Mouse (Mus musculus) hindbrain, embryonic 15.5 days (tissue): ENCODE results near the gene Zfp462. TPM values are rescaled to one million over a fixed set of nuclear protein-coding genes. Genes with fewer than 3 reads are reported as not detected.

Source experiments
- ATAC-seq: fragments of 200-750 bp; cut with Nextera tagmentation; 2 replicates; pipeline ENCODE4 v1.8.0; 2017; ENCODE audit warnings: low read depth, moderate number of reproducible peaks, moderate TSS enrichment; ENCODE audit not compliant: low FRiP score
- H3K27ac ChIP-seq: fragments of 300-500 bp; sonication (generic); replicated peaks from 2 replicates; pipeline ENCODE4 v1.5.1; 2015; ENCODE audit warnings: mild to moderate bottlenecking, inconsistent platforms
- H3K27me3 ChIP-seq: fragments of 300-500 bp; sonication (generic); 2 replicates; pipeline ENCODE4 v1.6.1; 2015; ENCODE audit warnings: control low read depth, inconsistent platforms
- H3K36me3 ChIP-seq: fragments of 300-500 bp; sonication (generic); 2 replicates; pipeline ENCODE4 v1.6.1; 2015; ENCODE audit warnings: control low read depth, inconsistent platforms
- H3K4me1 ChIP-seq: fragments of 300-500 bp; sonication (generic); replicated peaks from 2 replicates; pipeline ENCODE4 v1.6.1; 2015; ENCODE audit warnings: control low read depth, inconsistent platforms
- H3K4me2 ChIP-seq: fragments of 300-500 bp; sonication (generic); 2 replicates; pipeline ENCODE4 v1.6.1; 2015; ENCODE audit warnings: moderate library complexity, mild to moderate bottlenecking, inconsistent platforms
- H3K4me3 ChIP-seq: fragments of 300-500 bp; sonication (generic); 2 replicates; pipeline ENCODE4 v1.5.1; 2015; ENCODE audit warnings: mild to moderate bottlenecking, inconsistent platforms
- H3K9ac ChIP-seq: fragments of 300-500 bp; sonication (generic); 2 replicates; pipeline ENCODE4 v1.6.1; 2015; ENCODE audit warnings: inconsistent platforms
- H3K9me3 ChIP-seq: fragments of 300-500 bp; sonication (generic); 2 replicates; pipeline ENCODE4 v1.6.1; 2016; ENCODE audit warnings: control low read depth, inconsistent platforms
- WGBS: fragments of 180-500 bp; shearing (Covaris S2); methylation state at CpG from one replicate; pipeline ENCODE4 v1.1.7; 2015; 5-methylcytosine and 5-hydroxymethylcytosine counted together
- polyA plus RNA-seq: library from polyadenylated mRNA; unstranded; fragments of >200 nt; fragmentation: Nextera tagmentation; extraction: Ambion mirVana; gene quantifications from 2 replicates; pipeline ENCODE4 v1.2.1, GENCODE M21; 2015

Gene Zfp462
- polyA plus RNA-seq, 1 experiment from 2014 or later: 9.6 TPM

DNA sequence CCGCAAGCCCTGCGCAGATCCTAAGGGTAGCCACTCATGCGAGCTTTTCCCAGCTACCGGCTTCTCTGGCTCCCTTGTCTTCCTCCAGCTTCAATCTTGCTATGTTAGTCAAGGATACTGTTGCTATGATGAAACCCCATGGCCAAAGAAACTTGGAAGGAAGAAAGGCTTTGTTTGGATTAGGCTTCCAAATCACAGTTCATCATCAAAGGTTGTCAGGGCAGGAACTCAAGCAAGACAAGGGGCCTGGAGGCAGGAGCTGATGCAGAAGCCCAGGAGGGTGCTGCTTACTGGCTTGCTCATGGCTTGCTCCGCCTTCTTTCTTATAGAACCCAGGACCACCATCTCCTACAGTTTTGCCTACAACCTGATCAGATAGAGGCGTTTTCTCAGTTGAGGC, 88.6 kb downstream of the Zfp462 start:
- Histone ChIP-seq H3K4me3 (no peak overlapping the region), H3K27ac (no peak overlapping the region; the same call in 1 of the 2 replicates), H3K9ac (no peak overlapping the region), H3K36me3 (peaks cover 4% of the 10 kb centered on the region; the same call in 1 of the 2 replicates), H3K27me3 (no peaks in the 10 kb centered on the region), H3K4me2 (no peak overlapping the region), H3K9me3 (no peaks in the 10 kb centered on the region), H3K4me1 (peaks cover 8% of the 10 kb centered on the region; the same call in 1 of the 2 replicates)
- 86% methylated on average over 6 of the region's 6 CpGs for WGBS
- no peak for ATAC-seq

DNA sequence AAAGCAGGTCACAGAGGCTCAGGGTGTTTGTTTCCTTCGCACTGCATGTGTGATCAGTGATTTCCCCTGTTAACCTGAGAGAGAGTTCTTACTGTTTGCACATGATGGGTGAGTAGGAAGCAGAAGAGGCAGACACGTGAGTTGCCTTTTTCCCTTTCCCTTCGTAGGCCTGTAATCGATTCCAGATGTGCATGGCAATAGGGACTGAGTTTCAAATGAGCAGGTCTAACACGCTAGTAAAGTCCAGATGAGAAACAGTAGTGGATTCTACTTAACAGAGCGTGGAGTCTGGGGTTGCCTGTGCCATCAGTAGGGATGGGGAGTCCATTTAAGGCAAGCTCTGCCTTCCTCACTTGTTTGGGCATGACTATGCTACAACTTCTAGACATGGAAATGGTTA, 93.3 kb downstream of the Zfp462 start:
- WGBS: 84% methylated on average over 6 of the region's 6 CpGs
- Histone ChIP-seq H3K36me3 (peaks cover 4% of the 10 kb centered on the region; the same call in 1 of the 2 replicates), H3K9me3 (no peaks in the 10 kb centered on the region), H3K4me1 (peaks cover 25% of the 10 kb centered on the region), H3K4me2 (no peak overlapping the region), H3K9ac (no peak overlapping the region), H3K4me3 (no peak overlapping the region), H3K27ac (no peak overlapping the region), H3K27me3 (no peaks in the 10 kb centered on the region)
- ATAC-seq: no peak

DNA sequence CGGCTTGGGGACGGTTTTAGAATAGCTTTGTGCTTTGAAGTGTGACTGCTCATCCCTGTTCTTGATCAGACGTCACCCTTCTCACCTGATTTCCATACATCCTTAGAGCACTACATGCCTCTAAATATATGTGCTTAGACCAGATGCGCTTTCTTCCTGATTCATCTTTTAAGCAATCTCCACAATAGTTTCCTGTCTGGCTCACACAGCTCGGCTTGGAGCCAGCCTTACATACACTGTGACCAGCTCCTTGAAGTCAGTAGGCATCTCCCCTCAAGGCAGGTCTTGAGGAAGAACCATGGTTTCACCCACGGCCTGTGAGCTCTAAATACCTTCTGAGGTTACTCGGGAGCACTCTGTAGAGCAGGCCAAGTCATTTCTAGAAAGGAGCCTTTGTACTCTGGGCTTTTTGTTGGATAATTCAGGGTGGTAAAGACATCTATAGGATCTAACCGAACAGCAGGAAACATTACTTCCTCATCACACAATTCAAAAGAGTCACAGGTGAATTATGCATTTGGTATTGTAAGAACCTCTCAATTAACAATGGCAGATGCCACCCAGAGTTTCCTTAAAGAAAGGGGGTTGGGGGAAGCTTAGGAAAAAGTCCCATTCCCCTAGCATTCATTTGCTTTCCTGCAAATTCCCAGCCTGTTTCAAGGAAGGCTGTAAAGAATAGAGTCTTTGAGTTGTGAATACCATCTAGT, 95.6 kb downstream of the Zfp462 start:
- H3K4me2 ChIP-seq: no peak overlapping the region
- H3K27me3 ChIP-seq: no peaks in the 10 kb centered on the region
- peaks cover 21% of the 10 kb centered on the region for H3K4me1 ChIP-seq
- no peak overlapping the region for H3K9ac ChIP-seq
- WGBS: 51% methylated on average over 8 of the region's 8 CpGs
- no peaks in the 10 kb centered on the region for H3K9me3 ChIP-seq
- H3K36me3 ChIP-seq: peaks cover 4% of the 10 kb centered on the region; the same call in 1 of the 2 replicates
- ATAC-seq: no peak
- H3K27ac ChIP-seq: peak overlapping the region; percentile 14
- no peak overlapping the region for H3K4me3 ChIP-seq

- peak overlapping the region; percentile 14; the same call in 1 of the 2 replicates for H3K27ac ChIP-seq
- H3K9ac ChIP-seq: no peak overlapping the region
- ATAC-seq: no peak
- no peak overlapping the region for H3K4me3 ChIP-seq
- no peaks in the 10 kb centered on the region for H3K27me3 ChIP-seq
- peaks cover 21% of the 10 kb centered on the region for H3K4me1 ChIP-seq
- H3K36me3 ChIP-seq: peaks cover 3% of the 10 kb centered on the region; the same call in 1 of the 2 replicates
- H3K9me3 ChIP-seq: no peaks in the 10 kb centered on the region
- H3K4me2 ChIP-seq: no peak overlapping the region
- 82% methylated on average over 6 of the region's 6 CpGs for WGBS
Observed at GRCm38 (mm10) chr4:55041106-55041730, 96.4 kb downstream of the Zfp462 start.

GRCm38 (mm10) chr4:55042573-55042972, 97.7 kb downstream of the Zfp462 start:
- Histone ChIP-seq H3K27ac (peak overlapping the region; percentile 45; the same call in 1 of the 2 replicates), H3K36me3 (no peaks in the 10 kb centered on the region; the same call in 1 of the 2 replicates), H3K4me3 (no peak overlapping the region), H3K4me2 (no peak overlapping the region), H3K9ac (no peak overlapping the region), H3K4me1 (peaks cover 21% of the 10 kb centered on the region), H3K27me3 (no peaks in the 10 kb centered on the region), H3K9me3 (no peaks in the 10 kb centered on the region)
- 41% methylated on average over 4 of the region's 4 CpGs for WGBS
- no peak for ATAC-seq

DNA sequence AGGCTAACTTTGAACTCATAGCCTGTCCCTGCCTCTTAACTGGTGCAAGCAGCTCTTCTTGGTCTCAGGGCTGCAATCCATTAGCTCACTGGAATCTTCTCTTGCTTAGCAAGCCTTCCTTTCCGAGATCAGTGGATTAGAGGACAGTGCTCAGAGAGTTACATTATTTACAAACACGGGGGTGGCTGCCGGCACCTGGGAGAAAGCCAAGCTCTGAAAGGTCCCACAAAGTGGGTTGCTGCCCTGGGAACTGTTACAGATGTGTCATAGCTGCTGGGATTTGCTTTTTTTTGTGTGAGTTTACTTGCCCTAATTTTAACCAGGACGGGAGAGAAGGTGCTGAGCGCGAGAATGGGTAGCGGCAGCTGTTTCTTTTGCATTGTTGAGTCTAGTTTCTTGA, 102.4 kb downstream of the Zfp462 start:
- Histone ChIP-seq H3K4me2 (no peak overlapping the region), H3K9ac (no peak overlapping the region), H3K4me1 (peaks cover 17% of the 10 kb centered on the region), H3K4me3 (no peak overlapping the region), H3K9me3 (no peaks in the 10 kb centered on the region), H3K27ac (no peak overlapping the region), H3K36me3 (peaks cover 7% of the 10 kb centered on the region), H3K27me3 (no peaks in the 10 kb centered on the region)
- ATAC-seq: no peak
- WGBS: 78% methylated on average over 7 of the region's 7 CpGs

- Histone ChIP-seq H3K27me3 (no peaks in the 10 kb centered on the region), H3K9me3 (no peaks in the 10 kb centered on the region), H3K9ac (no peak overlapping the region), H3K36me3 (peaks cover 31% of the 10 kb centered on the region), H3K27ac (peak overlapping the region; percentile 66), H3K4me3 (no peak overlapping the region), H3K4me2 (no peak overlapping the region), H3K4me1 (peaks cover 16% of the 10 kb centered on the region; the same call in 1 of the 2 replicates)
- 0 out of 2 replicates have a peak, but pooled peaks have one; percentile 31 for ATAC-seq
- 45% methylated on average over 16 of the region's 16 CpGs for WGBS
Observed at GRCm38 (mm10) chr4:55049938-55050610, 105.2 kb downstream of the Zfp462 start.

DNA sequence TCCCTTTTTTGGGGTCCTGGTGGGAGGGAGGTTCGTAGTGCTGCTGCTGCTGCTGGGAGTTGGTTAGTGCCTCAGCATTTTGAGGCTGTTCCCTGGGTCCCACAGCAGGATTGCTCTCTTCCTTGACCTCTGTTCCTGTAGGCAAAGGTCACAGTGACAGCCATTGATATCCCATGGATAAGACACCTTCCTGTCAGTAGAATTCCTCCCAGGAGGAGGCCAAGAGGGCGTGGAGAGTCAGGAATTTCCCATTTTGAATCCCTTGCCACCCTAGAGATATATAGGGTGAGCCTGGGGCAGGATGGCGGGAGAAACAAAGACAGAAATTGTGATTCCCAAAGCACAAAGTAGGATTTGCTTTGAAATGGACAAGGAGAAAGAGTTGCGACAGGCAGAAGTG, 106.5 kb downstream of the Zfp462 start:
- H3K36me3 ChIP-seq: peaks cover 34% of the 10 kb centered on the region

DNA sequence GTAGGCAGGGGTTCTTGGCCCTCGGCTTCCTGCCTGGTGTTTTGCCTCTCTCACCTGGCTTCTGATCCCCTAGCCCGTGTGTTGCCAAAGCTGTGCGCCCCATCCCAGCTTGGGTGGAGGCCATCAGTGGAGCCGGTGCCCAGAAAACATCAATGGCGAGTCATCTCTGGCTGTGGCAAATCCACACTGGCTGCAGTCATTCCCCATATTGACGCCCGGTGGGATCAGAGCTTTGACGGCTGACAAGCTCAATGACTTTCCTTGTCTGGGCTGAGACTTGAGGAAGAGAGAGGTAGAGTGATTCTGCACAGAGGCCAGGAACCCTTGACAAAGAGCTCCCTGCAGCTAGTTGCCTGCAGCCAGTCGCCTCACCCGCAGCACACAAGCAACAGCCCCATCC, 107.8 kb downstream of the Zfp462 start:
- Histone ChIP-seq H3K27me3 (no peaks in the 10 kb centered on the region), H3K4me2 (no peak overlapping the region), H3K27ac (0 out of 2 replicates have a peak overlapping the region, but pooled peaks have one; percentile 6), H3K4me3 (no peak overlapping the region), H3K4me1 (peaks cover 18% of the 10 kb centered on the region; the same call in 1 of the 2 replicates), H3K9ac (no peak overlapping the region), H3K9me3 (no peaks in the 10 kb centered on the region), H3K36me3 (peaks cover 34% of the 10 kb centered on the region)
- WGBS: 72% methylated on average over 10 of the region's 10 CpGs
- ATAC-seq: peak; percentile 62; the same call in 1 of the 2 replicates

More for the DNA sequence above, 106.5 kb downstream of the Zfp462 start:
- Histone ChIP-seq H3K27ac (no peak overlapping the region), H3K9ac (no peak overlapping the region), H3K4me2 (no peak overlapping the region), H3K9me3 (no peaks in the 10 kb centered on the region), H3K4me1 (peaks cover 16% of the 10 kb centered on the region; the same call in 1 of the 2 replicates), H3K27me3 (no peaks in the 10 kb centered on the region), H3K4me3 (no peak overlapping the region)
- ATAC-seq: no peak
- WGBS: 87% methylated on average over 4 of the region's 4 CpGs

GRCm38 (mm10) chr4:55057666-55058455, 113.0 kb downstream of the Zfp462 start:
- no peak for ATAC-seq
- H3K4me1 ChIP-seq: peaks cover 3% of the 10 kb centered on the region
- no peak overlapping the region for H3K9ac ChIP-seq
- no peak overlapping the region for H3K27ac ChIP-seq
- peaks cover 25% of the 10 kb centered on the region for H3K36me3 ChIP-seq
- H3K4me3 ChIP-seq: no peak overlapping the region
- no peak overlapping the region for H3K4me2 ChIP-seq
- no peaks in the 10 kb centered on the region for H3K27me3 ChIP-seq
- 71% methylated on average over 10 of the region's 10 CpGs for WGBS
- H3K9me3 ChIP-seq: no peaks in the 10 kb centered on the region

DNA sequence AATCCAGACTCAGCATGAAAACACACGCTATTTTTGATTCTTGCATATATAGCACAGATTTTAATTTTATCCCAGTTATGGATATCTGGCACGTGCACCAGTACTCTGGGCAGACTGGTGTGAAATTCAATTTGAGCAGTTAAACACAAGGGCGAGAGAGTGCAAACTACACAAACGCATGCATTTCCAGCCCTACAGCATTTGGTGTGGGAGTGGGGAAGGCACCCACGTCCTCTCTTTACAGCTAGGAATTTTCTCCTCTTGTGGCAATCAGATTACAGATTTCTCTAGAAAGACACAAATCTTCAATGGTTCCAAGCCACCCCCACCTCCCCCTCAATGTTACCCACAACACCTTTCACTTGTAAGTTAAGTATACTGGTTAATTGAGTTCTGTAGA, 114.1 kb downstream of the Zfp462 start:
- Histone ChIP-seq H3K4me3 (no peak overlapping the region), H3K4me1 (peaks cover 3% of the 10 kb centered on the region), H3K27me3 (no peaks in the 10 kb centered on the region), H3K9me3 (no peaks in the 10 kb centered on the region), H3K9ac (no peak overlapping the region), H3K36me3 (peaks cover 23% of the 10 kb centered on the region), H3K4me2 (no peak overlapping the region), H3K27ac (no peak overlapping the region)
- no peak for ATAC-seq
- WGBS: 75% methylated on average over 5 of the region's 5 CpGs
